Mouse (Mus musculus) stomach, embryonic 15.5 days (tissue): ENCODE data around the gene Foxn2. TPM values are rescaled to one million over a fixed set of nuclear protein-coding genes. Genes with fewer than 3 reads are reported as not detected.

ENCODE experiments used
- ATAC-seq: fragments of 200-750 bp; cut with Nextera tagmentation; 2 replicates; pipeline ENCODE4 v1.8.0; 2017; ENCODE audit warnings: low read depth, moderate number of reproducible peaks, moderate TSS enrichment; ENCODE audit not compliant: insufficient read depth, low FRiP score
- H3K27ac ChIP-seq: fragments of 300-500 bp; sonication (generic); 2 replicates; pipeline ENCODE4 v1.5.1; 2015; ENCODE audit warnings: mild to moderate bottlenecking, inconsistent platforms
- H3K27me3 ChIP-seq: fragments of 300-500 bp; sonication (generic); replicated peaks from 2 replicates; pipeline ENCODE4 v1.6.1; 2015; ENCODE audit warnings: inconsistent platforms
- H3K36me3 ChIP-seq: fragments of 300-500 bp; sonication (generic); 2 replicates; pipeline ENCODE4 v1.6.1; 2015; ENCODE audit warnings: inconsistent platforms
- H3K4me1 ChIP-seq: fragments of 300-500 bp; sonication (generic); 2 replicates; pipeline ENCODE4 v1.6.1; 2015; ENCODE audit warnings: inconsistent platforms
- H3K4me2 ChIP-seq: fragments of 300-500 bp; sonication (generic); 2 replicates; pipeline ENCODE4 v1.6.1; 2015; ENCODE audit warnings: mild to moderate bottlenecking, inconsistent platforms
- H3K4me3 ChIP-seq: fragments of 300-500 bp; sonication (generic); replicated peaks from 2 replicates; pipeline ENCODE4 v1.5.1; 2015; ENCODE audit warnings: inconsistent platforms
- H3K9ac ChIP-seq: fragments of 300-500 bp; sonication (generic); 2 replicates; pipeline ENCODE4 v1.6.1; 2015; ENCODE audit warnings: inconsistent platforms
- H3K9me3 ChIP-seq: fragments of 300-500 bp; sonication (generic); 2 replicates; pipeline ENCODE4 v1.6.1; 2016; ENCODE audit warnings: inconsistent platforms
- WGBS: fragments of 180-500 bp; shearing (Covaris S2); methylation state at CpG from one replicate; pipeline ENCODE4 v1.1.7; 2015; 5-methylcytosine and 5-hydroxymethylcytosine counted together
- polyA plus RNA-seq: library from polyadenylated mRNA; unstranded; fragments of >200 nt; fragmentation: Nextera tagmentation; extraction: Ambion mirVana; gene quantifications from 2 replicates; pipeline ENCODE4 v1.2.1, GENCODE M21; 2015

Gene Foxn2
- polyA plus RNA-seq, 1 experiment from 2014 or later = 16.8 TPM

DNA sequence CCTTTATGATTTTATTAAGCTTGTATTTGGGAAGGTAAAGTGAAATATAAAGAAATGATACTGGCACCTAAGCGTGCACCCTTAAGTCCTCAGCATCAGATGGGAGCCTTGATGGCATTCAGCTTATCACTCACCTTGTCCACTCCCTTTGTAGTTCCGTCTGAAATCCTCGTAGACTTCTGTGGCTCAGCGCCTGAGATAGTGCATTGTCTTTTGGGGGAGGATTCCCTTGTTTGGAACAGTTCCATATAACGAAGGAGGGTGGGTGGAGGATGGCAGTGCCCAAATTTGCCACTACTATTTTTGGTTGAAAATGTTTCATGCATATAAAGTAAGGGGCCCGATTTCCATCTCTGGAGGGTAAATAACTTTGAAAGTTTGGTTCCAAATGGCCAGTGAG, 90.7 kb downstream of the Foxn2 start:
- no peak overlapping the region; the same call in 1 of the 2 replicates for H3K4me3 ChIP-seq
- no peak for ATAC-seq
- 58% methylated on average over 6 of the region's 6 CpGs for WGBS

DNA sequence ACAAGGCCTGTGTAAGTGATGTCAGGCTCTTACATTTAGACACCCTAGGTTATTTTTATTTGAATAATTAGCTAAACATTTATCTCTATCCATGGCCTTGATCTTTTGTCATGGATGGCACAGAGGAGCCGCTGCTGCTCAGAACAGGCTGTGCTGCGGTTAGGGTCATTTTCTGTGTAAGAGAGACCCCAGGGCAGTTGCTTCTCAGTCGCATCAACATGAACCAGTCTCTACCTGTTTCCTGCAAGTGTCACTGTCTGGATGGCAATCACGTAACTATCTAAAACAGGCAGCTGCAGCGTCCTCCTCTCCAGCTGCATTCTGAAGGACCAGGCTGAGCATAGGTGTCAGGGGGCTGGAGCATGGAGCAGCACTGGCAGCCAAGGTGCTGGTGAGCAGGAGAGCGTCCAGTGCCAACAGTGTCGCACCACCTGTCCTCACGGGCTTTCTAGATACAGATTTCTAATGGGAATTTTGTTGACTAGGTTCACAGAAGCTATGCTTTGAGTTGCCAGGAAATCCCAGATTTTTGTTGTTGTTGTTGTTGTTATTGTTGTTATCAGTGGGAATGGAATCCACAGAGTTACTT, 97.4 kb downstream of the Foxn2 start:
- Histone ChIP-seq H3K27ac (no peak overlapping the region), H3K27me3 (no peaks in the 10 kb centered on the region), H3K9me3 (no peaks in the 10 kb centered on the region), H3K4me3 (no peak overlapping the region), H3K36me3 (no peaks in the 10 kb centered on the region), H3K4me2 (no peak overlapping the region), H3K4me1 (no peaks in the 10 kb centered on the region), H3K9ac (no peak overlapping the region)
- no peak for ATAC-seq
- 88% methylated on average over 8 of the region's 8 CpGs for WGBS

More for the DNA sequence above, 90.7 kb downstream of the Foxn2 start:
- Histone ChIP-seq H3K4me2 (peak overlapping the region; percentile 73), H3K4me1 (peaks cover 10% of the 10 kb centered on the region), H3K27ac (no peak overlapping the region), H3K9ac (no peak overlapping the region), H3K9me3 (no peaks in the 10 kb centered on the region), H3K27me3 (no peaks in the 10 kb centered on the region), H3K36me3 (no peaks in the 10 kb centered on the region)

Other genes starting within 250 kb of the Foxn2 start
- gene Ppp1r21, start 89.4 kb downstream of the Foxn2 start, polyA plus RNA-seq = 21.4 and 21.7 TPM in 2 replicates
- 5.1 and 5.9 TPM in 2 replicates for gene Ston1, start 157.0 kb downstream of the Foxn2 start, polyA plus RNA-seq
- 0.18 and 0.44 TPM in 2 replicates for gene Gtf2a1l, start 227.9 kb downstream of the Foxn2 start, polyA plus RNA-seq